Mouse (Mus musculus) embryonic fibroblast, embryonic 13.5 days (primary cell): ENCODE measurements at regions not wholly inside any gene's neighbourhood (a gene's known extent, or its start where the extent isn't known, plus 50 kb on each side); places are given as distances from the start of the nearest gene placed in this dataset.

Experiments used
- CTCF ChIP-seq: IDR thresholded peaks from 2 replicates; pipeline ENCODE4 v1.5.1; 2011; ENCODE audit warnings: mild to moderate bottlenecking, control low read depth, low read length, moderate library complexity, borderline replicate concordance; ENCODE audit not compliant: insufficient read depth
- POLR2A ChIP-seq: IDR thresholded peaks from 2 replicates; pipeline ENCODE4 v1.6.1; 2011; ENCODE audit warnings: low read depth, mild to moderate bottlenecking, control low read depth, low read length, moderate library complexity

GRCm38 (mm10) chr1:30144997-30145396 is 728.7 kb downstream of the Phf3 start:
- TF ChIP-seq CTCF (peak; percentile 53; the same call in 1 of the 2 replicates), POLR2A (no peak)
